Mouse (Mus musculus): ENCODE results near the gene Eif4a2.

Eif4a2 gene

DNA sequence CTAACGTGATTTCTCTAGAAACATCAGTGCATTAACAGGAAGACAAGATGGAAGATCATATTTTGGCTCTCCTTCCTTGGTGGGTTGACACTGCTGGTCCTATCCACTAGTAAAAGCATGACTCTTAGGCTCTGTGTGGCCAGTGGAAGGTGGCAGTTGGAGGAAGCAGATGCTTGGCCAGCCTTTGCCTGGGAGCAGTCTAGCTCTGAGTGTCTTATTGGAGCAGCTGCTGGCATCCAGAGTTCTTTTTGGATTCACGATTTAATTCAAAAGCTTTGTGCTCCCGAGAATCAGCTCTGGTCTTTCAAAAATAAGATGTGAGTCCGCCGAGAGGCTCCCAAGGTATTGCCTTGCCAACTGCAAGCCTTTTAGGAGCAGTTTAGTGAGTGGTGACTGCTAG, 38.0 kb downstream of the Eif4a2 start:
- DNase-seq: no peak

DNA sequence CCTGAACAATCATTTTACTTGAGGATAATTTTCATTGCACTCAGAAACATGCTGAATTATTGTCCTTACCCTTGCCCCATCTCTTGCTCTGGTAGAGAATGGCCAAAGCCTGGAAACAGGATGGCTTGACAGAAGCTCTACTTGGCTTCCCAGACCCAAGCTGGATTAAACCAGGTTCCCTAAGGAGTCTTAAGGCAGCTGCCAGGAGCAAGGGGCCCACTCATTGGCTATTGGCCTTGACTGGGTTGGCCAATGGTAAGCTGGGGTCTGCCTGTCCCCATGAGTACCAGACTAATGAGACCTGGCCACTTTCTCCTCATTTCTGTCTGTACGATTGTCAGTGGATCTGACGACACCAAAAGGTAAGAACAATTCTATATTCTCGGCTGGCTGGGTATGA, 39.0 kb downstream of the Eif4a2 start, which contains the start of gene Adipoq:
Gene Adipoq, plus strand, starts transcription at position 257 of the 400 bp plus-strand sequence.
- DNase-seq: no peak

DNA sequence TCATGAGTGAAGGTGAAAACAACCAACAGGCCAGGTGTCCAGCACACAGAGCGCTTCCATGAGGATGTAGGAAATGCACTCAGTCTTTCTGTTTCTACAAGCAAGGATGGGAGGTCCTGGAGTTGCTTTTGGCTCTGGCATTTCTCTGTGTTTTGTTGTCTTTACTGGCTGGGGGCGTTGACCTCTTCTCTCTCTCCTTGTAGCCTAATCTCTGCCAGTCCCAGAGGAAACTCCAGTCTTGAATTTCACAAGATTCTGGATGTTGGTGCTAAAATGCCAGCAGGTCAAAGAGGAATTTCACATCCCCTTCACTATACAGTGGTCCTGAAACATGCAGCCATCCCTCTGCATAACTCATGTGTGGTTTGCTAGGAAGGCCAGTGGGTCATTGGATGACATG, 41.7 kb downstream of the Eif4a2 start:
- DNase-seq: no peak

DNA sequence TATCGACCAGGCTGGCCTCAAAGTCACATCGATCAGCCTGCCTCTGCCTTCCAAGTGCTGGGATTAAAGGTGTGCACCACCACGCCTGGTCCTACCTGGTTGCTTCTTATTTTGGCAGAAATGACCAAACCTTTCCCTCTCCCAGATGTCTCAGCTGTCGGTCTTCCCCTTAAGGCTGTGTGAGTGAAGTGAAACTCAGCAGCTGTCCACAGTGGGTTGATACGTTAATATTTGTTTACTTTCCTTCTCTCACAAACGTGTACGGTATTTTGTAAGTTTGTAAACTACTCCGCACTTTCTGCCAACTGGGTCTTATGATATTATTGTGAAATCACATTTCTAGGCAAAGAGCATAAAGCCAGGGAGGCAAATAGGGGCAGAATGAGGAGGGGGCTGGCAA, 42.2 kb downstream of the Eif4a2 start:
- no peak for DNase-seq

DNA sequence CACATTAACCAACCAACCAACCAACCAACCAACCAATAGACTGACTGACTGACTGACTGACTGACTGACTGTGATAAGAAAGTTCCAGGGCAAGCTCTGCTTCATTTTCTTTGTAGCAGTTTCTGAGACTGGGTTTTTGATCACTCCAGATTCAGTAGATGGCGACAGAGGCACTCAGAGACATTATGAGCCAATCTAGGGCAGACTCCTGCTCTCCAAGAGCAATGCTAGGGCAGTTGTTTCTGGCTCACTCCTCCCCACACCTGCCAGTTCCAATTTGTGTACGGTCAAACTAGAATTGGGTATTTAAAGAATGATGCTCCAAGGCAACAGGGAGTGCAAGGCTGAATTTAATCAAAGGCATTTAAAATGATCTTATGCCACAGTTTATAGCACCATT, 44.2 kb downstream of the Eif4a2 start:
- DNase-seq: no peak

DNA sequence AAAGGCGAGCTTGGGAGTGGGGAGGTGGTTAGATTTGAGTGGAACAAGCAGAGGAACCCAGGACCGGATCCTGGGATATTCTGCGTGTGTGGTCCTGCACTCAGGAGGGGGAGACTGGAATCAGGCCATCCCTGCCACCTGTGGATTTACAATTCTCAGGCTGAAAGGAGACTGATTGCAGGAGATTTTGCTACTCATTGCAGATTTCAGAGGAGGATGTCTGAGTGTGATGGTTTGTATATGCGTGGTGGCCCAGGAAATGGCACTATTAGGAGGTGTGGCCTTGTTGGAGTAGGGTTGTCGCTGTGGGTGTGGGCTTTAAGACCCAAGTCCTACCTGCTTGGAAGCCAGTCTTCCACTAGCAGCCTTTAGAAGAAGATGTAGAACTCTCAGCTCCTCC, 47.0 kb downstream of the Eif4a2 start:
- no peak for DNase-seq

DNA sequence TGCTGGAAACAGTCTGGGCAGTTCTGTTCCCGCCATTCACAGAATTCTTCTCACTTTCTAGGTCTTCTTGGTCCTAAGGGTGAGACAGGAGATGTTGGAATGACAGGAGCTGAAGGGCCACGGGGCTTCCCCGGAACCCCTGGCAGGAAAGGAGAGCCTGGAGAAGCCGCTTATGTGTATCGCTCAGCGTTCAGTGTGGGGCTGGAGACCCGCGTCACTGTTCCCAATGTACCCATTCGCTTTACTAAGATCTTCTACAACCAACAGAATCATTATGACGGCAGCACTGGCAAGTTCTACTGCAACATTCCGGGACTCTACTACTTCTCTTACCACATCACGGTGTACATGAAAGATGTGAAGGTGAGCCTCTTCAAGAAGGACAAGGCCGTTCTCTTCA, 49.8 kb downstream of the Eif4a2 start:
- DNase-seq: no peak

DNA sequence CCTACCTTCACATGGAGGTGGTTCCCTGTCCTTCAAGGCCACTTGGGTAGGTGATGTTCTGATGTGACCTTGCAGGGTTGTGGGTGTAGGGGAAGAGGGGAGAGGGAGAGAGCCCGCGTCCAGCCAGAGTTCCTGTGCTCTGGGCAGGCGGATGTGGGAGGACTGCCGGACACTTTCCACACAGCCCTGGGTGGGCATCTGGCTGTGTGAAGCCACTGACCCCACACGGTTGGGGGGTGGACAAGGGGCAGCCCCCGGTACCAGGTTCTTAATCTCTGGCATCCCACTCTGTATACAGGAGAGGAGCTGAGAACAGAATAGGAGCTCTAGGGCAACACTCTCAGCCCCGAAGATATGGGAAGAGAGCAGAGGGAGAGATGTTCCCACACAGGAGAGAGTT, 51.0 kb downstream of the Eif4a2 start:
- no peak for DNase-seq

DNA sequence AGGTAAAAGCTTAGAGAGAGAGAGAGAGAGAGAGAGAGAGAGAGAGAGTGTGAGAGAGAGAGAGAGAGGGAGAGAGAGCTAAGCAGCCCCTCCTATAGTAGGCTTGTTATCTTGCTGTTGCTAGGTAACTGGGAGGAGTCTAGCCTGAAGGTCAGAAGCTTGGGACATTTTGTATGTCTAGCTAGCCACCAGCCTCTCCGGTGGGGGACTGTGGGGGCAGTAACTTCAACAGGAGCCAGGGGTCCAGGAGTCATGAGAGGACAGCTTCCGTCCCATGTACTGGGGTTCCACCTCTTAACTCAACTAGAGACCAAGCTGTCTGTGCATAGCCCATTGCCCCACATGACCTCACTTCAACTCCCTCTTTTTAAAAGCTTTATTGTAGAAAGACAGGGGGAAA, 51.7 kb downstream of the Eif4a2 start:
- no peak for DNase-seq

DNA sequence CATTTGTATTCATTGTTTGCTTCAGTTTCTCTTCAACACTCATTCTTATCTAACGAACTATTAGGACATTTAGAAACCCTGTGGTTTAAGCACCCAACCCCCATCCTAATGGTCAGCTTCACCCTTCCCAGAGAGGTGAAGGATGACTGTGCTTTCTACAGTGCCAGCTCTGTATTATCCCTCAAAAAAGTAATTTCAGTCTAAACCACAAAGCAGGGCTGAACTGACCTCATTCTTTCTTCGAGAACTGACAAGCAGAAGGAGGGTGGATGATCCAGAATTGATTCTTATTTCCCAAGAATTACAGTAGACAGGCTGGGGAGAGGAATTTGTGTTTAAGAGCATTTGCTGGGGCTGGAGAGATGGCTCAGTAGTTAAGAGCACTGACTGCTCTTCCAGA, 52.5 kb downstream of the Eif4a2 start:
- DNase-seq: no peak

DNA sequence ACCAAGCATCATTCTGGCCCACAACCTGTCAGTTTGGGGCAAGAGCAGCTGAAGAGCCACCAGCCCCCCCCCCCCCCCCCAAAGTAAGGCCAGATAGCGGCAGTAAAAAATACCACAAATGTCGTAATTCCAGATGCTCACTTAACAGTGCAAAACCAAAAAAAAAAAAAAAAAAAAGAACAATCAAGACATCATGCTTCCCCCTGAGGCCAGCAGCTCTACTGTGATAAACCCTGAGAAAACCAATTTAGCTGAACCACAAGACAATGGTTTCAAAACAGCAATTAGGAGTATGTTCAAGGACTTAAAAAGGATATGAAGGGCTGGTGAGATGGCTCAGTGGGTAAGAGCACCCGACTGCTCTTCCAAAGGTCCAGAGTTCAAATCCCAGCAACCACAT, 54.9 kb downstream of the Eif4a2 start:
- DNase-seq: no peak

All from cerebellum, adult 8-10 months (tissue).